Mouse (Mus musculus) cerebellum, adult 2 months (tissue): Measurements from ENCODE around the gene Coq2.

Experiments used
- CTCF ChIP-seq: fragments of 200-500 bp; IDR thresholded peaks from 2 replicates; pipeline ENCODE4 v1.5.1; 2011; ENCODE audit warnings: low read depth, mild to moderate bottlenecking, control low read depth, low read length, moderate library complexity, borderline replicate concordance; ENCODE audit not compliant: insufficient read depth
- POLR2A ChIP-seq: fragments of 200-500 bp; IDR thresholded peaks from 2 replicates; pipeline ENCODE4 v1.6.1; 2011; ENCODE audit warnings: low read length, control low read depth, borderline replicate concordance; ENCODE audit not compliant: insufficient read depth

DNA sequence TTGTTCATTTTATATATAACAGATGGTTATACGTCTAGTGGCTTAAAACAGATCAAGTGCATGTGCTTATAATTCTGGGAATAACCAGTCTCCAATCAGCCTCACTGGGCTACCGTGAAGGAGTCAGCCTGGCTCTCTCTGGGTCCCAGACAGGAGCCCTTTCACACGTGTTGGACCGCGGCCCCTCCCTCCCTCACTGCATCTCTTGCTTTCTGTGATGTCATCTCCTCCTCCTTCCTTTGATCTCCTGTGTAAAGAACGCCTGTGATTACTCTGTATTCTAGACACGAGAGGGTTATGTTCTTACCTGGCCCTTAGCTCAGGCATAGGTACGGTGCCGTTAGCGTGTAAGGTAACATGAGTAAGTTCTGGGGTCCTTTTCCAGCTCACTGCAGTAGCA lies 23.5 kb downstream of the Coq2 start:
- no peak for TF ChIP-seq CTCF
- TF ChIP-seq POLR2A: no peak
